Mouse (Mus musculus) myocyte (in vitro differentiated cells): Measurements from ENCODE around the gene Mical3.

Experiments
- CEBPB ChIP-seq: IDR thresholded peaks from 2 replicates; pipeline ENCODE4 v1.6.1; 2011; ENCODE audit warnings: mild to moderate bottlenecking, moderate library complexity; ENCODE audit not compliant: poor library complexity, insufficient read depth, severe bottlenecking
- E2F4 ChIP-seq: IDR thresholded peaks from one replicate; pipeline ENCODE4 v1.6.1; 2011; ENCODE audit warnings: mild to moderate bottlenecking, control low read depth, moderate library complexity; ENCODE audit not compliant: insufficient read depth
- MYOD1 ChIP-seq, 3 experiments: IDR thresholded peaks; one replicate each; pipeline ENCODE4 v1.6.1; 2011; ENCODE audit warnings: control low read depth in 2 of 3, low read depth in 2 of 3, mild to moderate bottlenecking in 2 of 3, moderate library complexity in 1 of 3; ENCODE audit not compliant: insufficient read length in 2 of 3, control insufficient read depth in 1 of 3
- POLR2A ChIP-seq: IDR thresholded peaks from one replicate; pipeline ENCODE4 v1.6.1; 2011; ENCODE audit warnings: low read depth, mild to moderate bottlenecking, control low read depth, moderate library complexity; ENCODE audit not compliant: insufficient read length
- SRF ChIP-seq: IDR thresholded peaks from one replicate; pipeline ENCODE4 v1.6.1; 2011; ENCODE audit warnings: low read depth; ENCODE audit not compliant: control insufficient read depth, insufficient read length
- USF1 ChIP-seq: IDR thresholded peaks from one replicate; pipeline ENCODE4 v1.6.1; 2011; ENCODE audit warnings: low read depth, mild to moderate bottlenecking, control low read depth, moderate library complexity

- TF ChIP-seq POLR2A (no peak), USF1 (no peak), SRF (no peak), E2F4 (no peak), CEBPB (no peak), MYOD1 (IDR thresholded peaks at IDR 0.05; ENCODE audit: control insufficient read depth in 1 of 3, insufficient read length in 2 of 3, low read depth in 2 of 3) (peak in 2 of 3 experiments; percentile 37 to 42)
Measured at GRCm38 (mm10) chr6:120957331-120957730, 173.5 kb downstream of the Mical3 start.
